Mouse (Mus musculus): ENCODE data around the gene Fbxw5. TPM values are rescaled to one million over a fixed set of nuclear protein-coding genes. Genes with fewer than 3 reads are reported as not detected.
"Not testable (repeated sequence)": the region's sequence is repeated elsewhere in the genome, so short reads cannot be mapped to it uniquely, and the experiment has no call there.

Gene Fbxw5
- polyA plus RNA-seq, 1 experiment from 2014 or later = 77.5 TPM

DNA sequence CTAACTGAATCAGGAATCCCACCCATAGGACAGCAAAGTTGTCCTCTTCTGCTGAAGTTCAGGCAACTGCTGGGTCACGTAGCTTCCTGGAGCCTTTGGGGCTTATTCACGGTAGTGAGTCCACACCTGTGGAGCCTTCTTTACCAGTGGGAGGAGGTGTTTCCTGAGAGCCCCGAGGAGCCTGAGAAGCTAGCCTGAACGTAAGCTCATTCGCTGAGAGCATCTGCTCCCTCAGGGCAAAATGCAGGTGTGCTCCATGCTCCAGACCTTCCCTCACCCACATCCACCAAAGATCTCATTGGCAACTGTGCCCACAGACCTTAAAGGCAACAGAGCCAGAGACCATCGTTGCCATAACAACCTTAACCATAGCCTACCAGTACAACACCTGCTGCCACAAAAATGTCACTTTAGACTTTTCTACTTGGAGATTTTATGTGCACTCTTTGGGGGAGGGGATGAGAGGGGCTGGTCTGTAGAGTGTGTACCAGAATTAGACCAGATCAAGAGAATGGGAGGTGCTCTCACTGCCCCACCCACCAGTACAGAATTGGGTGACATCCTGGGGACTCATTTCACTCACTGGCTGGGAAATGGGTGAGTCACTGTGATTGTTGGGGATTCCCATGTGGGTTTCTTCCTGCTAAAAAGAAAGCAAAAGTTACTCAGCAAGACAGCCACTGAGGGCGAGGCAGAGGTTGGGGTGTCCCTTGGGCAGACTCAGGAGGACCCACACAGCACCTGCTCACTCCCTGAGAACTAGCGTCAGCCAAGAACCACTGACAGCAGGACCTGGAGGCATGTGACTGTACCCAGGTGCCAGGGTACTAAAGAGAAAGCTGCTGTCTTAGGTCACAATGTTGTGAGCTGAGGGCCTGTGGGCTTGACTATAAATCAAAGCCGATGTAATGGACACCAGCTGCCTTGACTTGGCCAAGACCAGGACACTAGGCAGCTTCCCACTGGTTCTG, 48.8 kb downstream of the Fbxw5 start:
- ATAC-seq (ENCODE audit: insufficient number of reproducible peaks, insufficient read depth, low FRiP score, low read depth) = no peak
- Histone ChIP-seq H3K27me3 (ENCODE audit: control insufficient read depth, insufficient read depth, low read length) (no peaks in the 10 kb centered on the region), H3K4me1 (ENCODE audit: control insufficient read depth, insufficient read depth, low read length) (peaks cover 7% of the 10 kb centered on the region), H3K9me3 (ENCODE audit: control insufficient read depth, low read depth, low read length) (no peaks in the 10 kb centered on the region), H3K9ac (replicated peaks; ENCODE audit: low read depth, low read length) (no peak overlapping the region), H3K36me3 (ENCODE audit: control insufficient read depth, insufficient read depth, low read length) (no peaks in the 10 kb centered on the region), H3K4me3 (ENCODE audit: low read depth, low read length) (no peak overlapping the region), H3K27ac (ENCODE audit: low read length) (no peak overlapping the region), H3K4me2 (replicated peaks; ENCODE audit: low read depth, low read length) (no peak overlapping the region)
- 69% methylated on average over 9 of the region's 9 CpGs for WGBS

DNA sequence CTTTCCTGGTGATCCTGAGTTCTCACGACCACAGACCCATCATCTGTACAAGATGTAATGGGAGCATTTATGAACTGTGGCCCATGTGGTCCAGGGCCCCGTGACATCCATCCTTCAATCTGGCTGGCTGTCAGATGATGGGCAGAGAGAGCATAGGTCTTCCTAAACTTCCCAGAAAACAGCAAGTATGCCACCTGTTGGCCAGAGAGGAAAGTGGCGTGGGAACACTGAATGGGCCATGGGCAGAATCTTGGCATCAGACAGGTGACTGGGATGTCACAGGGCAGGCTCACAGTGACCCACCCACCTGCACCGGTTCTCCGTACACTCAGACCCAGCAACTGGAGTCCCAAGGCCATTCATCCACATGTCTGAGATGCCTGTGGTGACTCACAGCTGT, 50.6 kb downstream of the Fbxw5 start:
- no peak for ATAC-seq (ENCODE audit: insufficient number of reproducible peaks, insufficient read depth, low FRiP score, low read depth)
- Histone ChIP-seq H3K27me3 (ENCODE audit: control insufficient read depth, insufficient read depth, low read length) (no peaks in the 10 kb centered on the region), H3K4me1 (ENCODE audit: control insufficient read depth, insufficient read depth, low read length) (no peaks in the 10 kb centered on the region), H3K36me3 (ENCODE audit: control insufficient read depth, insufficient read depth, low read length) (no peaks in the 10 kb centered on the region), H3K4me3 (ENCODE audit: low read depth, low read length) (no peak overlapping the region), H3K9me3 (ENCODE audit: control insufficient read depth, low read depth, low read length) (no peaks in the 10 kb centered on the region), H3K4me2 (replicated peaks; ENCODE audit: low read depth, low read length) (no peak overlapping the region), H3K27ac (ENCODE audit: low read length) (no peak overlapping the region), H3K9ac (replicated peaks; ENCODE audit: low read depth, low read length) (no peak overlapping the region)
- WGBS = 23% methylated on average over 5 of the region's 5 CpGs

GRCm38 (mm10) chr2:25553171-25553786, 52.7 kb downstream of the Fbxw5 start:
- H3K4me3 ChIP-seq (ENCODE audit: low read depth, low read length); H3K27ac ChIP-seq (ENCODE audit: low read length); H3K9ac ChIP-seq (replicated peaks; ENCODE audit: low read depth, low read length); ATAC-seq (ENCODE audit: insufficient number of reproducible peaks, insufficient read depth, low FRiP score, low read depth); H3K36me3 ChIP-seq (ENCODE audit: control insufficient read depth, insufficient read depth, low read length); H3K4me2 ChIP-seq (replicated peaks; ENCODE audit: low read depth, low read length); H3K9me3 ChIP-seq (ENCODE audit: control insufficient read depth, low read depth, low read length); H3K27me3 ChIP-seq (ENCODE audit: control insufficient read depth, insufficient read depth, low read length); H3K4me1 ChIP-seq (ENCODE audit: control insufficient read depth, insufficient read depth, low read length): not testable (repeated sequence)
- 87% methylated on average over 4 of the region's 4 CpGs for WGBS

Other genes with a start within 250 kb of the Fbxw5 start
- 14.7 and 16.8 TPM in 2 replicates for gene Tmem203, start 245.3 kb upstream of the Fbxw5 start, polyA plus RNA-seq (2014; fragmentation: Nextera tagmentation; extraction: Ambion mirVana)
- 6.2 and 8.5 TPM in 2 replicates for gene Tprn, start 238.1 kb upstream of the Fbxw5 start, polyA plus RNA-seq (2014; fragmentation: Nextera tagmentation; extraction: Ambion mirVana)
- gene Ssna1, start 228.3 kb upstream of the Fbxw5 start, polyA plus RNA-seq (2014; fragmentation: Nextera tagmentation; extraction: Ambion mirVana) = 241 and 246 TPM in 2 replicates
- 108 and 116 TPM in 2 replicates for gene Anapc2, start 228.3 kb upstream of the Fbxw5 start, polyA plus RNA-seq (2014; fragmentation: Nextera tagmentation; extraction: Ambion mirVana)
- not detected in 2 replicates for gene Tmem210, start 212.6 kb upstream of the Fbxw5 start, polyA plus RNA-seq (2014; fragmentation: Nextera tagmentation; extraction: Ambion mirVana)
- gene Lrrc26, start 210.8 kb upstream of the Fbxw5 start, polyA plus RNA-seq (2014; fragmentation: Nextera tagmentation; extraction: Ambion mirVana) = 1.9 and 3.4 TPM in 2 replicates
- gene Grin1, start 181.6 kb upstream of the Fbxw5 start, polyA plus RNA-seq (2014; fragmentation: Nextera tagmentation; extraction: Ambion mirVana) = 1.8 and 3.2 TPM in 2 replicates
- gene Man1b1, start 168.4 kb upstream of the Fbxw5 start, polyA plus RNA-seq (2014; fragmentation: Nextera tagmentation; extraction: Ambion mirVana) = 98.7 and 111 TPM in 2 replicates
- gene Dpp7, start 144.4 kb upstream of the Fbxw5 start, polyA plus RNA-seq (2014; fragmentation: Nextera tagmentation; extraction: Ambion mirVana) = 16.8 and 19.5 TPM in 2 replicates
- 21.9 and 27.2 TPM in 2 replicates for gene Uap1l1, start 135.1 kb upstream of the Fbxw5 start, polyA plus RNA-seq (2014; fragmentation: Nextera tagmentation; extraction: Ambion mirVana)
- 31.3 and 36.4 TPM in 2 replicates for gene Sapcd2, start 128.4 kb upstream of the Fbxw5 start, polyA plus RNA-seq (2014; fragmentation: Nextera tagmentation; extraction: Ambion mirVana)
- 8.0 and 9.0 TPM in 2 replicates for gene Entpd2, start 104.9 kb upstream of the Fbxw5 start, polyA plus RNA-seq (2014; fragmentation: Nextera tagmentation; extraction: Ambion mirVana)
- gene Npdc1, start 101.4 kb upstream of the Fbxw5 start, polyA plus RNA-seq (2014; fragmentation: Nextera tagmentation; extraction: Ambion mirVana) = 48.3 and 53.7 TPM in 2 replicates
- 0.12 TPM in 1 of 2 replicates, not detected in the other for gene Fut7, start 77.5 kb upstream of the Fbxw5 start, polyA plus RNA-seq (2014; fragmentation: Nextera tagmentation; extraction: Ambion mirVana)
- 5.4 and 6.4 TPM in 2 replicates for gene Abca2, start 72.0 kb upstream of the Fbxw5 start, polyA plus RNA-seq (2014; fragmentation: Nextera tagmentation; extraction: Ambion mirVana)
- gene Clic3, start 43.9 kb upstream of the Fbxw5 start, polyA plus RNA-seq (2014; fragmentation: Nextera tagmentation; extraction: Ambion mirVana) = 7.2 and 9.0 TPM in 2 replicates
- gene Paxx, start 39.7 kb upstream of the Fbxw5 start, polyA plus RNA-seq (2014; fragmentation: Nextera tagmentation; extraction: Ambion mirVana) = 30.3 and 34.2 TPM in 2 replicates
- gene Ptgds, start 30.7 kb upstream of the Fbxw5 start, polyA plus RNA-seq (2014; fragmentation: Nextera tagmentation; extraction: Ambion mirVana) = 5.3 and 6.4 TPM in 2 replicates
- gene Lcn12, start 6.8 kb upstream of the Fbxw5 start, polyA plus RNA-seq (2014; fragmentation: Nextera tagmentation; extraction: Ambion mirVana) = not detected in 2 replicates
- gene C8g, start 969 bp downstream of the Fbxw5 start, polyA plus RNA-seq (2014; fragmentation: Nextera tagmentation; extraction: Ambion mirVana) = 4.8 and 7.4 TPM in 2 replicates
- 30.5 and 33.2 TPM in 2 replicates for gene Traf2, start 46.2 kb downstream of the Fbxw5 start, polyA plus RNA-seq (2014; fragmentation: Nextera tagmentation; extraction: Ambion mirVana)
- gene Edf1, start 57.1 kb downstream of the Fbxw5 start, polyA plus RNA-seq (2014; fragmentation: Nextera tagmentation; extraction: Ambion mirVana) = 342 and 346 TPM in 2 replicates
- gene Mamdc4, start 74.1 kb downstream of the Fbxw5 start, polyA plus RNA-seq (2014; fragmentation: Nextera tagmentation; extraction: Ambion mirVana) = 3.6 and 5.5 TPM in 2 replicates
- 225 and 231 TPM in 2 replicates for gene Phpt1, start 74.5 kb downstream of the Fbxw5 start, polyA plus RNA-seq (2014; fragmentation: Nextera tagmentation; extraction: Ambion mirVana)
- gene Ajm1, start 81.0 kb downstream of the Fbxw5 start, polyA plus RNA-seq (2014; fragmentation: Nextera tagmentation; extraction: Ambion mirVana) = 0.70 and 1.3 TPM in 2 replicates
- 67.2 and 69.0 TPM in 2 replicates for gene Rabl6, start 107.8 kb downstream of the Fbxw5 start, polyA plus RNA-seq (2014; fragmentation: Nextera tagmentation; extraction: Ambion mirVana)
- gene Ccdc183, start 116.9 kb downstream of the Fbxw5 start, polyA plus RNA-seq (2014; fragmentation: Nextera tagmentation; extraction: Ambion mirVana) = 0.19 and 0.24 TPM in 2 replicates
- 25.5 and 26.3 TPM in 2 replicates for gene Tmem141, start 121.3 kb downstream of the Fbxw5 start, polyA plus RNA-seq (2014; fragmentation: Nextera tagmentation; extraction: Ambion mirVana)
- gene Fcna, start 127.3 kb downstream of the Fbxw5 start, polyA plus RNA-seq (2014; fragmentation: Nextera tagmentation; extraction: Ambion mirVana) = 0.98 and 1.4 TPM in 2 replicates
- not detected in 2 replicates for gene Lcn8, start 152.4 kb downstream of the Fbxw5 start, polyA plus RNA-seq (2014; fragmentation: Nextera tagmentation; extraction: Ambion mirVana)
- gene Lcn5, start 157.2 kb downstream of the Fbxw5 start, polyA plus RNA-seq (2014; fragmentation: Nextera tagmentation; extraction: Ambion mirVana) = not detected in 2 replicates
- not detected in 2 replicates for gene Lcn6, start 176.0 kb downstream of the Fbxw5 start, polyA plus RNA-seq (2014; fragmentation: Nextera tagmentation; extraction: Ambion mirVana)
- not detected in 2 replicates for gene Lcn10, start 182.0 kb downstream of the Fbxw5 start, polyA plus RNA-seq (2014; fragmentation: Nextera tagmentation; extraction: Ambion mirVana)
- not detected in 2 replicates for gene Obp2a, start 199.3 kb downstream of the Fbxw5 start, polyA plus RNA-seq (2014; fragmentation: Nextera tagmentation; extraction: Ambion mirVana)
- 72.0 and 74.9 TPM in 2 replicates for gene Bmyc, start 206.0 kb downstream of the Fbxw5 start, polyA plus RNA-seq (2014; fragmentation: Nextera tagmentation; extraction: Ambion mirVana)
- gene Obp2b, start 236.3 kb downstream of the Fbxw5 start, polyA plus RNA-seq (2014; fragmentation: Nextera tagmentation; extraction: Ambion mirVana) = not detected in 2 replicates